Mouse (Mus musculus) hindbrain, postnatal 0 days (tissue): Measurements from ENCODE around the gene Inafm2. TPM values are rescaled to one million over a fixed set of nuclear protein-coding genes. Genes with fewer than 3 reads are reported as not detected.

Experiments used
- ATAC-seq: fragments of 200-750 bp; cut with Nextera tagmentation; 2 replicates; pipeline ENCODE4 v1.8.0; 2017; ENCODE audit warnings: mild to moderate bottlenecking, moderate TSS enrichment, moderate library complexity
- DNase-seq: peaks from one replicate; pipeline ENCODE4 v3.0.0-alpha.2; 2015; ENCODE audit warnings: low spot score
- H3K27ac ChIP-seq: fragments of 300-500 bp; sonication (generic); 2 replicates; pipeline ENCODE4 v1.5.1; 2014; ENCODE audit warnings: mild to moderate bottlenecking
- H3K27me3 ChIP-seq: fragments of 300-500 bp; sonication (generic); 2 replicates; pipeline ENCODE4 v1.6.1; 2014; ENCODE audit warnings: low read length, mixed read lengths; ENCODE audit not compliant: insufficient read depth
- H3K36me3 ChIP-seq: fragments of 300-500 bp; sonication (generic); 2 replicates; pipeline ENCODE4 v1.6.1; 2014; ENCODE audit warnings: low read length, mixed read lengths; ENCODE audit not compliant: insufficient read depth
- H3K4me1 ChIP-seq: fragments of 300-500 bp; sonication (generic); 2 replicates; pipeline ENCODE4 v1.6.1; 2014; ENCODE audit warnings: antibody characterized with exemption, low read length, mixed read lengths; ENCODE audit not compliant: insufficient read depth
- H3K4me2 ChIP-seq: fragments of 300-500 bp; sonication (generic); 2 replicates; pipeline ENCODE4 v1.6.1; 2014; ENCODE audit warnings: low read depth, mild to moderate bottlenecking, low read length, moderate library complexity, mixed read lengths
- H3K4me3 ChIP-seq: fragments of 300-500 bp; sonication (generic); 2 replicates; pipeline ENCODE4 v1.5.1; 2014; ENCODE audit warnings: low read length
- H3K9ac ChIP-seq: fragments of 300-500 bp; sonication (generic); replicated peaks from 2 replicates; pipeline ENCODE4 v1.6.1; 2014; ENCODE audit warnings: mild to moderate bottlenecking, low read length, moderate library complexity, mixed read lengths
- H3K9me3 ChIP-seq: fragments of 300-500 bp; sonication (generic); 2 replicates; pipeline ENCODE4 v1.6.1; 2016; ENCODE audit warnings: low read length, mixed read lengths
- CTCF ChIP-seq: IDR thresholded peaks from 2 replicates; pipeline ENCODE4 v1.5.1; 2016; ENCODE audit warnings: antibody characterized with exemption, control low read depth, low read depth
- WGBS: fragments of 180-500 bp; shearing (Covaris S2); extraction: QIAGEN DNeasy Blood & Tissue Kit; methylation state at CpG from one replicate; pipeline ENCODE4 v1.1.7; 2014; 5-methylcytosine and 5-hydroxymethylcytosine counted together
- polyA plus RNA-seq: library from polyadenylated mRNA; unstranded; fragments of >200 nt; fragmentation: Nextera tagmentation; extraction: Ambion mirVana; gene quantifications from 2 replicates; pipeline ENCODE4 v1.2.1, GENCODE M21; 2015
- total RNA-seq: library from RNA; depleted of rRNA; stranded (reverse); fragments of >200 nt; gene quantifications from 2 replicates; pipeline ENCODE4 v1.2.3, GENCODE M21; 2014; rRNA removed

The Inafm2 gene
- total and polyA plus RNA-seq, 2 experiments from 2014 or later, result 18.9 to 19.8 TPM

GRCm38 (mm10) chr2:118790551-118791525 lies 45.3 kb downstream of the Inafm2 start:
- peaks cover 22% of the 10 kb centered on the region; the same call in 1 of the 2 replicates for H3K36me3 ChIP-seq

GRCm38 (mm10) chr2:118791591-118792258 lies 46.2 kb downstream of the Inafm2 start:
- H3K9ac ChIP-seq, result no peak overlapping the region
- no peak overlapping the region for H3K4me2 ChIP-seq
- WGBS, result 77% methylated on average over 26 of the region's 26 CpGs
- H3K27ac ChIP-seq, result no peak overlapping the region
- TF ChIP-seq CTCF, result no peak
- no peaks in the 10 kb centered on the region for H3K9me3 ChIP-seq
- H3K4me1 ChIP-seq, result peaks cover 7% of the 10 kb centered on the region; the same call in 1 of the 2 replicates
- no peak for ATAC-seq
- DNase-seq, result no peak
- no peak overlapping the region for H3K4me3 ChIP-seq
- no peaks in the 10 kb centered on the region for H3K27me3 ChIP-seq
- peaks cover 17% of the 10 kb centered on the region; the same call in 1 of the 2 replicates for H3K36me3 ChIP-seq

More at GRCm38 (mm10) chr2:118790551-118791525, 45.3 kb downstream of the Inafm2 start:
- Histone ChIP-seq H3K4me3 (no peak overlapping the region), H3K4me2 (peak overlapping the region; percentile 39), H3K9ac (no peak overlapping the region), H3K27me3 (no peaks in the 10 kb centered on the region), H3K9me3 (no peaks in the 10 kb centered on the region), H3K4me1 (peaks cover 7% of the 10 kb centered on the region; the same call in 1 of the 2 replicates), H3K27ac (no peak overlapping the region)
- ATAC-seq, result peak; percentile 76
- DNase-seq, result peak; percentile 84
- WGBS, result 22% methylated on average over 44 of the region's 44 CpGs
- TF ChIP-seq CTCF, result peak; percentile 78

- H3K9ac ChIP-seq, result no peak overlapping the region
- no peak overlapping the region for H3K4me3 ChIP-seq
- H3K27me3 ChIP-seq, result no peaks in the 10 kb centered on the region
- ATAC-seq (no peak), DNase-seq (no peak)
- no peak overlapping the region for H3K27ac ChIP-seq
- peaks cover 14% of the 10 kb centered on the region; the same call in 1 of the 2 replicates for H3K36me3 ChIP-seq
- H3K9me3 ChIP-seq, result no peaks in the 10 kb centered on the region
- no peak overlapping the region for H3K4me2 ChIP-seq
- H3K4me1 ChIP-seq, result peaks cover 7% of the 10 kb centered on the region; the same call in 1 of the 2 replicates
- TF ChIP-seq CTCF, result no peak
- WGBS, result 77% methylated on average over 4 of the region's 4 CpGs
Measured at GRCm38 (mm10) chr2:118792259-118792613, 46.7 kb downstream of the Inafm2 start.

GRCm38 (mm10) chr2:118793636-118794035 lies 48.1 kb downstream of the Inafm2 start:
- Histone ChIP-seq H3K4me3 (no peak overlapping the region), H3K9me3 (0 out of 2 replicates have a peak, but pooled peaks cover 3% of the 10 kb centered on the region), H3K27me3 (no peaks in the 10 kb centered on the region), H3K4me2 (no peak overlapping the region), H3K36me3 (0 out of 2 replicates have a peak, but pooled peaks cover 5% of the 10 kb centered on the region), H3K9ac (no peak overlapping the region), H3K4me1 (peaks cover 7% of the 10 kb centered on the region; the same call in 1 of the 2 replicates), H3K27ac (no peak overlapping the region)
- TF ChIP-seq CTCF, result no peak
- WGBS, result 81% methylated on average over 4 of the region's 4 CpGs
- no peak for ATAC-seq
- DNase-seq, result no peak

Other genes with a start within 250 kb of the Inafm2 start
- 10.4 and 10.6 TPM in 2 replicates for gene Bmf, start 196.1 kb upstream of the Inafm2 start, total RNA-seq
- gene Bmf, start 196.1 kb upstream of the Inafm2 start, polyA plus RNA-seq, result 1.3 and 1.4 TPM in 2 replicates
- 15.1 and 16.3 TPM in 2 replicates for gene Bub1b, start 147.5 kb upstream of the Inafm2 start, total RNA-seq
- 11.5 and 13.0 TPM in 2 replicates for gene Bub1b, start 147.5 kb upstream of the Inafm2 start, polyA plus RNA-seq
- gene Pak6, start 82.5 kb upstream of the Inafm2 start, total RNA-seq, result 74.6 and 79.0 TPM in 2 replicates
- gene Pak6, start 82.5 kb upstream of the Inafm2 start, polyA plus RNA-seq, result 36.5 and 40.8 TPM in 2 replicates
- 0.18 TPM in 1 of 2 replicates, not detected in the other for gene Ankrd63, start 41.8 kb upstream of the Inafm2 start, total RNA-seq
- gene Ankrd63, start 41.8 kb upstream of the Inafm2 start, polyA plus RNA-seq, result 0.08 TPM in 1 of 2 replicates, not detected in the other
- gene Plcb2, start 17.3 kb upstream of the Inafm2 start, total RNA-seq, result 1.7 and 4.5 TPM in 2 replicates
- 0.61 and 0.69 TPM in 2 replicates for gene Plcb2, start 17.3 kb upstream of the Inafm2 start, polyA plus RNA-seq
- 1.4 and 3.9 TPM in 2 replicates for gene Ccdc9b, start 16.9 kb downstream of the Inafm2 start, total RNA-seq
- gene Ccdc9b, start 16.9 kb downstream of the Inafm2 start, polyA plus RNA-seq, result 0.70 and 0.84 TPM in 2 replicates
- gene Phgr1, start 27.0 kb downstream of the Inafm2 start, total RNA-seq, result not detected in 2 replicates
- not detected in 2 replicates for gene Phgr1, start 27.0 kb downstream of the Inafm2 start, polyA plus RNA-seq
- gene Disp2, start 34.0 kb downstream of the Inafm2 start, total RNA-seq, result 175 and 188 TPM in 2 replicates
- gene Disp2, start 34.0 kb downstream of the Inafm2 start, polyA plus RNA-seq, result 56.4 and 70.4 TPM in 2 replicates
- 5.5 and 8.6 TPM in 2 replicates for gene Knstrn, start 68.2 kb downstream of the Inafm2 start, total RNA-seq
- gene Knstrn, start 68.2 kb downstream of the Inafm2 start, polyA plus RNA-seq, result 16.5 and 21.6 TPM in 2 replicates
- gene Ivd, start 116.2 kb downstream of the Inafm2 start, total RNA-seq, result 68.2 and 101 TPM in 2 replicates
- 61.7 and 68.7 TPM in 2 replicates for gene Ivd, start 116.2 kb downstream of the Inafm2 start, polyA plus RNA-seq
- gene Bahd1, start 154.6 kb downstream of the Inafm2 start, total RNA-seq, result 24.5 and 25.2 TPM in 2 replicates
- gene Bahd1, start 154.6 kb downstream of the Inafm2 start, polyA plus RNA-seq, result 4.8 and 5.9 TPM in 2 replicates
- 6.2 and 8.5 TPM in 2 replicates for gene Chst14, start 180.7 kb downstream of the Inafm2 start, total RNA-seq
- gene Chst14, start 180.7 kb downstream of the Inafm2 start, polyA plus RNA-seq, result 4.7 and 4.9 TPM in 2 replicates